Mouse (Mus musculus) duodenum, adult 2 months (tissue): ENCODE data around the gene Lrrn4cl. TPM values are rescaled to one million over a fixed set of nuclear protein-coding genes. Genes with fewer than 3 reads are reported as not detected.

ENCODE experiments used
- polyA plus RNA-seq: library from polyadenylated mRNA; depleted of rRNA; stranded (reverse); fragments of >200 nt; gene quantifications from 2 replicates; pipeline ENCODE4 v1.2.3, GENCODE M21; 2012; ENCODE audit warnings: low replicate concordance; rRNA removed

The Lrrn4cl gene
- polyA plus RNA-seq, 1 experiment, result 0.53 TPM

Other genes starting within 250 kb of the Lrrn4cl start
- not detected in 2 replicates for gene Slc22a6, start 232.7 kb upstream of the Lrrn4cl start, polyA plus RNA-seq
- gene Chrm1, start 187.0 kb upstream of the Lrrn4cl start, polyA plus RNA-seq, result 2.3 and 6.0 TPM in 2 replicates
- gene Slc3a2, start 127.4 kb upstream of the Lrrn4cl start, polyA plus RNA-seq, result 127 and 449 TPM in 2 replicates
- gene Wdr74, start 114.9 kb upstream of the Lrrn4cl start, polyA plus RNA-seq, result 12.4 and 17.1 TPM in 2 replicates
- not detected in 2 replicates for gene 1700092M07Rik, start 110.0 kb upstream of the Lrrn4cl start, polyA plus RNA-seq
- 54.0 and 56.6 TPM in 2 replicates for gene Stx5a, start 109.4 kb upstream of the Lrrn4cl start, polyA plus RNA-seq
- 22.0 and 28.9 TPM in 2 replicates for gene Nxf1, start 93.7 kb upstream of the Lrrn4cl start, polyA plus RNA-seq
- 147 and 196 TPM in 2 replicates for gene Tmem223, start 79.8 kb upstream of the Lrrn4cl start, polyA plus RNA-seq
- gene Tmem179b, start 76.3 kb upstream of the Lrrn4cl start, polyA plus RNA-seq, result 107 and 114 TPM in 2 replicates
- 6.5 and 12.9 TPM in 2 replicates for gene Taf6l, start 64.4 kb upstream of the Lrrn4cl start, polyA plus RNA-seq
- 12.3 and 13.7 TPM in 2 replicates for gene Polr2g, start 52.2 kb upstream of the Lrrn4cl start, polyA plus RNA-seq
- 0.99 and 1.2 TPM in 2 replicates for gene Zbtb3, start 48.2 kb upstream of the Lrrn4cl start, polyA plus RNA-seq
- 3.4 and 8.2 TPM in 2 replicates for gene Ttc9c, start 31.4 kb upstream of the Lrrn4cl start, polyA plus RNA-seq
- 7.7 and 10.3 TPM in 2 replicates for gene Hnrnpul2, start 30.8 kb upstream of the Lrrn4cl start, polyA plus RNA-seq
- gene AC129217.1, start 21.0 kb upstream of the Lrrn4cl start, polyA plus RNA-seq, result 2.3 TPM in 1 of 2 replicates, not detected in the other
- 88.6 and 106 TPM in 2 replicates for gene Bscl2, start 13.3 kb upstream of the Lrrn4cl start, polyA plus RNA-seq
- gene Gng3, start 11.6 kb upstream of the Lrrn4cl start, polyA plus RNA-seq, result 0.63 and 1.1 TPM in 2 replicates
- gene Ubxn1, start 20.7 kb downstream of the Lrrn4cl start, polyA plus RNA-seq, result 81.5 and 127 TPM in 2 replicates
- gene Uqcc3, start 30.2 kb downstream of the Lrrn4cl start, polyA plus RNA-seq, result 8.7 and 9.9 TPM in 2 replicates
- 0.25 and 0.41 TPM in 2 replicates for gene Lbhd1, start 33.0 kb downstream of the Lrrn4cl start, polyA plus RNA-seq
- not detected in 2 replicates for gene Gm49403, start 33.2 kb downstream of the Lrrn4cl start, polyA plus RNA-seq
- 4.2 and 6.4 TPM in 2 replicates for gene 1810009A15Rik, start 38.1 kb downstream of the Lrrn4cl start, polyA plus RNA-seq
- not detected in 2 replicates for gene Gm49416, start 38.2 kb downstream of the Lrrn4cl start, polyA plus RNA-seq
- gene Ints5, start 42.2 kb downstream of the Lrrn4cl start, polyA plus RNA-seq, result 16.7 and 22.1 TPM in 2 replicates
- gene Ganab, start 47.3 kb downstream of the Lrrn4cl start, polyA plus RNA-seq, result 55.3 and 67.9 TPM in 2 replicates
- 78.8 and 91.5 TPM in 2 replicates for gene B3gat3, start 69.6 kb downstream of the Lrrn4cl start, polyA plus RNA-seq
- gene Rom1, start 78.6 kb downstream of the Lrrn4cl start, polyA plus RNA-seq, result 15.7 and 17.8 TPM in 2 replicates
- 32.1 and 32.8 TPM in 2 replicates for gene Eml3, start 78.8 kb downstream of the Lrrn4cl start, polyA plus RNA-seq
- 15.3 and 15.4 TPM in 2 replicates for gene Mta2, start 91.1 kb downstream of the Lrrn4cl start, polyA plus RNA-seq
- 12.7 and 15.2 TPM in 2 replicates for gene Tut1, start 103.1 kb downstream of the Lrrn4cl start, polyA plus RNA-seq
- 66.9 and 98.4 TPM in 2 replicates for gene Eef1g, start 116.3 kb downstream of the Lrrn4cl start, polyA plus RNA-seq
- gene Ahnak, start 138.5 kb downstream of the Lrrn4cl start, polyA plus RNA-seq, result 3.3 and 9.9 TPM in 2 replicates
- not detected in 2 replicates for gene Scgb1a1, start 237.2 kb downstream of the Lrrn4cl start, polyA plus RNA-seq